Mouse (Mus musculus): ENCODE measurements at regions not wholly inside any gene's neighbourhood (a gene's known extent, or its start where the extent isn't known, plus 50 kb on each side); places are given as distances from the start of the nearest gene placed in this dataset.

DNA sequence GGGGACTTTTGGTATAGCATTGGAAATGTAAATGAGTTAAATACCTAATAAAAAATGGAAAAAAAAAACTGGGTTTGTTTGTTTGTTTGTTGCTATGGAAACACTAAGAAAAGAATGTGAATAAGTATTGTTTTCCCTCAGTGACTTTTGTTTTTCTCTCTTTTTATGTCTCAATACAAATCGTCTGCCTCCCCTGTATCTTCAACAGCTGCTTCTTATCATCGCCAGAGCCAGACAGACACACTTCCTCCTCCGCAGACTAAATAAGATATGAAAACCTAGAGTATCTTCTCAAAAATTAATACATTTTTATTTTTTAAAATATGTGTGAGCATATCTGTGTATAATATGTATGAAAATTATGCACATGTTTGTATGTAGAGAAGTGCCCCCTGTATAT is 389.0 kb downstream of the Nuf2 start:
- TF ChIP-seq CTCF (IDR thresholded peaks at IDR 0.05) (no peak), EP300 (IDR thresholded peaks at IDR 0.05; ENCODE audit: insufficient read depth, low read depth, low read length) (no peak)
